Mouse (Mus musculus) spleen, adult 2 months (tissue): ENCODE data around the gene Pam.

Experiments
- CTCF ChIP-seq: fragments of 200-500 bp; IDR thresholded peaks from 2 replicates; pipeline ENCODE4 v1.5.1; 2011; ENCODE audit warnings: mild to moderate bottlenecking, inconsistent platforms; ENCODE audit not compliant: insufficient read depth, insufficient read length, insufficient replicate concordance; ENCODE audit errors: extremely low read depth
- POLR2A ChIP-seq: fragments of 200-500 bp; IDR thresholded peaks from 2 replicates; pipeline ENCODE4 v1.6.1; 2011; ENCODE audit warnings: low read depth, low read length, inconsistent platforms

GRCm38 (mm10) chr1:97784928-97785327 lies 310.5 kb downstream of the Pam start:
- TF ChIP-seq POLR2A = no peak
- TF ChIP-seq CTCF = no peak
